Mouse (Mus musculus) E14TG2a.4 (cell line): ENCODE data around the gene Pxmp4.

Experiments
- CTCF ChIP-seq: conservative IDR thresholded peaks from 2 replicates; pipeline ENCODE4 v1.5.1; 2014; ENCODE audit warnings: low read length
- POU5F1 ChIP-seq: IDR thresholded peaks from 2 replicates; pipeline ENCODE4 v1.6.1; 2014; ENCODE audit warnings: low read length, borderline replicate concordance

DNA sequence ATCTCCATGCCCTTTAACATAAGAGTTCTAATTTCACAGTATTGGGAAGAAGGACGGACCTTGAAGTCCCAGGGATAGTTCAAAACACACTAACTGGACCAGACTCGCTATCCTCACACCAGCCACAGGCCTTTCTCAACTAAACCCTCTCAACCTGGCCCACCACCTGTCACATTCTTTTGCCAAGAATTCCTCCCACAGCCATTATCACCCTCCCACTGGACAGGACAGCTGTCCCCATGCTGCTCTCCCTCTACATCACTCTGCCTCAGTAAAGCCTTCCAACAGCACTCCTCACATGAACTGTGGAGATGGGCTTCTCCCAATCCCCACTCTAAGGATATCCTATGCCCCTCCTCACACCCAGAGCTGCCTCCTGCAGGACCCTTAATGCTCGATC is 37.9 kb downstream of the Pxmp4 start:
- TF ChIP-seq CTCF (no peak), POU5F1 (no peak)
